Mouse (Mus musculus) midbrain, embryonic 11.5 days (tissue): ENCODE measurements around the gene S100pbp. TPM values are rescaled to one million over a fixed set of nuclear protein-coding genes. Genes with fewer than 3 reads are reported as not detected.

Source experiments
- ATAC-seq: fragments of 200-750 bp; cut with Nextera tagmentation; 2 replicates; pipeline ENCODE4 v1.8.0; 2017; ENCODE audit warnings: moderate TSS enrichment, moderate library complexity; ENCODE audit not compliant: low FRiP score
- DNase-seq: peaks from one replicate; pipeline ENCODE4 v3.0.0; 2015; ENCODE audit warnings: low spot score; ENCODE audit errors: missing footprints
- H3K27ac ChIP-seq: fragments of 300-500 bp; sonication (generic); 2 replicates; pipeline ENCODE4 v1.5.1; 2014; ENCODE audit warnings: low read depth, low read length
- H3K27me3 ChIP-seq: fragments of 300-500 bp; sonication (generic); 2 replicates; pipeline ENCODE4 v1.6.1; 2014; ENCODE audit warnings: mild to moderate bottlenecking, low read length, moderate library complexity, mixed read lengths; ENCODE audit not compliant: control insufficient read depth, insufficient read depth
- H3K36me3 ChIP-seq: fragments of 300-500 bp; sonication (generic); 2 replicates; pipeline ENCODE4 v1.6.1; 2014; ENCODE audit warnings: mild to moderate bottlenecking, low read length, moderate library complexity, mixed read lengths; ENCODE audit not compliant: control insufficient read depth, insufficient read depth
- H3K4me1 ChIP-seq: fragments of 300-500 bp; sonication (generic); 2 replicates; pipeline ENCODE4 v1.6.1; 2014; ENCODE audit warnings: low read length; ENCODE audit not compliant: control insufficient read depth, insufficient read depth
- H3K4me2 ChIP-seq: fragments of 300-500 bp; sonication (generic); 2 replicates; pipeline ENCODE4 v1.6.1; 2014; ENCODE audit warnings: mild to moderate bottlenecking, moderate library complexity
- H3K4me3 ChIP-seq: fragments of 300-500 bp; sonication (generic); 2 replicates; pipeline ENCODE4 v1.5.1; 2014; ENCODE audit warnings: low read depth, low read length
- H3K9ac ChIP-seq: fragments of 300-500 bp; sonication (generic); 2 replicates; pipeline ENCODE4 v1.6.1; 2014; ENCODE audit warnings: low read length
- H3K9me3 ChIP-seq: fragments of 300-500 bp; sonication (generic); 2 replicates; pipeline ENCODE4 v1.6.1; 2016; ENCODE audit warnings: low read length; ENCODE audit not compliant: control insufficient read depth
- WGBS: fragments of 180-500 bp; shearing (Covaris S2); extraction: QIAGEN DNeasy Blood & Tissue Kit; methylation state at CpG from one replicate; pipeline ENCODE4 v1.1.7; 2014; 5-methylcytosine and 5-hydroxymethylcytosine counted together
- polyA plus RNA-seq: library from polyadenylated mRNA; unstranded; fragments of >200 nt; fragmentation: Nextera tagmentation; extraction: Ambion mirVana; gene quantifications from 2 replicates; pipeline ENCODE4 v1.2.1, GENCODE M21; 2014

Gene S100pbp
- polyA plus RNA-seq, 1 experiment from 2014 or later: 20.0 TPM

DNA sequence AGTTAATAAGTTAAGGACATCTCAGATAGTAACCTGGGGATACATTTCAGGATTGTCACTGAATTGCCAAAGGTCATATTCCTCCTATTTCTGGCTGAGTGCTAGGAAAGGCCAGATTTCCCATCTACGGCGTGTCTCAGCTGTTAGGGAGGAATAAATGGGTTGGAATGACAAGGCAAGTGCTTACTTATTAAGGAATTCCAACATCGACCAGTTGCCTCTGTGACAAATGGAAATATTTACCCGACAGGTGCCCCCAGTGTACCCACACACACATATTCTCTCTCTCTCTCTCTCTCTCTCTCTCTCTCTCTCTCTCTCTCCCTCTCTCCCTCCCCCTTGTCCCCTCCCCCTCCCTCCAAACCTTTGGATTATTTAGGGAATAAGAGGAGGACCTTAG lies 43.6 kb downstream of the S100pbp start:
- ATAC-seq: no peak
- Histone ChIP-seq H3K4me3 (no peak overlapping the region), H3K4me1 (no peaks in the 10 kb centered on the region; the same call in 1 of the 2 replicates), H3K27me3 (no peaks in the 10 kb centered on the region), H3K9ac (no peak overlapping the region), H3K9me3 (no peaks in the 10 kb centered on the region), H3K27ac (no peak overlapping the region), H3K36me3 (no peaks in the 10 kb centered on the region), H3K4me2 (no peak overlapping the region)
- WGBS: 86% methylated on average over 4 of the region's 4 CpGs
- peak; percentile 66 for DNase-seq

DNA sequence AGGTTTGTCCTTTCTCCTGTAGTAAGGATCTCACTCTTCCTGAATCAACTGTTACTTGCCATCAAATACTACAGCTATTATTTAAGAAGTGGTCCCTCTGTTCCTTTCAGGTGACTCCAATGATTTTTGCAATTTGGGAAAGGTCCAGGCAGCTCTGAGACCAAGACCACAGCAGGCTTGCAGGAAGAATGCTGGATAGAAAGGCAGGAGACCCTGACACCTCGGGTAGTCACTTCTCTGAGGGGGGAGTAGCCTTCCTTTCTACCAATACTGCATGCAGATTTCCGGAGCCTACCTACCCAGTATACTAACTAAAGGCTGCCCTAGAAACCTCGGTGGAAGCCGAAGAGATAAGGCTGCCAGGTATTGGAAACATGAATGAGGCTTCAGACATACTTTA lies 44.1 kb downstream of the S100pbp start:
- 75% methylated on average over 4 of the region's 4 CpGs for WGBS
- Histone ChIP-seq H3K4me1 (no peaks in the 10 kb centered on the region; the same call in 1 of the 2 replicates), H3K27me3 (no peaks in the 10 kb centered on the region), H3K9me3 (no peaks in the 10 kb centered on the region), H3K4me2 (no peak overlapping the region), H3K36me3 (no peaks in the 10 kb centered on the region), H3K27ac (no peak overlapping the region), H3K9ac (no peak overlapping the region), H3K4me3 (no peak overlapping the region)
- no peak for ATAC-seq
- peak; percentile 21 for DNase-seq

DNA sequence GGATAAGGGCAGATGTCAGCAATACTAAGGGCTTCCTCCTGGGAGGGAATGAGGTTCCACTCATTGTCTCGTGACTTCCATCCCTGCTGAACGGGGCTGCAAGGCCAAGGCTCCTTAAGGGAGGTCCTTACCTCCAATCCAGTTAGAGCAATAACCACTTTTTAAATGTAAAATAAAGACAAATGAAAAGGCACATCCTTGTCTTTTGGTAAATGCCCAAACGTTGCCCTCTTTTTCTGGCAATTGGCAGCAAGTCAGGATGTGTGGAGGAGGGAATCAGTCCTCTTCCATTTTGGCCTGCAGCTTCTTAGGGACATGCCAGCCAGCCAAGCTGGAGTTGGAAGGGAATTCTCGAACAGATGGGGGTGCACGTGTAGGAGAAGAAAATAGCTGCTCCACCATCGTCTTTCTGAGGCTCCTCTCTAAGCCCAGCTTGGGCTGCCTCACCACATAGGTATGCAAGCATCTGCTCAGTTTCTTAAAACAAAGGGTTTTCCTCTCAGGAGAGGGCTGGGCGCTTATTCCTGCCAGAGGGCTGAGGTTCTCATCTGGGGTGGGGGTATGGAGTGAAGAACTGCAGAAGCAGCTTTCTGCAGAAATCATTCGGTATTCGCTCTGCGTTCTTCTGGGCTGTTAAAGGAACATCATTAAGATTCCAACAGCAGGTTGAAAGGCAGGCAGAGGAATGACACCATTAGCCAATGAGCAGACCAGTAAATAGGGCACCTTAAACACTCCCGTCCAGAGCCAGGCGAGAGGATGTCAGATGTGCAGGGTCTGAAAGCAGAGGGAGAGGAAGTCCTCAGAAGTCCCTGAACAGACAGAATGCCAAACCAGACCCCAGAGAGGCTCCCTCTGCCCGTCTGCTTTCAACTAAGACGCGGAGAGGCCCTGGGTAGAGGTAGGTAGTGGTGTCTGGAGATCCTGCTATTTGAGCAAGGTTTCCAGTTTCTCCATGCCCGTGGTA lies 44.8 kb downstream of the S100pbp start:
- 73% methylated on average over 16 of the region's 16 CpGs for WGBS
- peak; percentile 77 for DNase-seq

DNA sequence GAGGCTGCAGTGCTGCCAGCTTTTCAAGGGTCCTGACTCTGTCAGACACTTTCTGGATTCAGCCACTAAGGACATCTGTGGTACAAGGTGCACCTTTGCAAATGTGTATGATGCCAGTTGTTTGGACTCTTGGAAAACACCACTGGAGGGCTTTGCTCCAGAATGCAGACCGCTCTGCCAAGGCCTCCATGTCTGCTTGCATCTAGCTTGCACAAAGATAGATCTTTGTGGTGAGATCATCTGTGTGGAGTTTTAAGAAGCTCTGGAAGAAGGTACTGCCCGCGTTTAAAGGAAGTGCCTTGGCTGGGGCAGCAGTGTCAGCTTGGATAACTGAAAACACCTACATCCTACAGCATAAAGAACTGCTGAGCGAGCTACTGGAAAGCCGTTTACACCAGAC lies 46.0 kb downstream of the S100pbp start:
- Histone ChIP-seq H3K9me3 (no peaks in the 10 kb centered on the region), H3K27ac (no peak overlapping the region), H3K27me3 (peaks cover 2% of the 10 kb centered on the region; the same call in 1 of the 2 replicates), H3K4me1 (no peaks in the 10 kb centered on the region; the same call in 1 of the 2 replicates), H3K9ac (no peak overlapping the region), H3K4me3 (no peak overlapping the region), H3K36me3 (no peaks in the 10 kb centered on the region), H3K4me2 (no peak overlapping the region)
- WGBS: 88% methylated on average over 5 of the region's 5 CpGs
- peak; percentile 64 for DNase-seq
- ATAC-seq: no peak

More for the DNA sequence above, 44.8 kb downstream of the S100pbp start:
- no peaks in the 10 kb centered on the region for H3K9me3 ChIP-seq
- ATAC-seq: no peak
- no peak overlapping the region for H3K27ac ChIP-seq
- no peaks in the 10 kb centered on the region for H3K36me3 ChIP-seq
- H3K4me2 ChIP-seq: no peak overlapping the region
- no peak overlapping the region for H3K4me3 ChIP-seq
- H3K4me1 ChIP-seq: no peaks in the 10 kb centered on the region; the same call in 1 of the 2 replicates
- no peaks in the 10 kb centered on the region for H3K27me3 ChIP-seq
- no peak overlapping the region for H3K9ac ChIP-seq

- ATAC-seq (no peak), DNase-seq (peak; percentile 79)
- Histone ChIP-seq H3K9ac (no peak overlapping the region), H3K4me2 (no peak overlapping the region), H3K4me3 (no peak overlapping the region), H3K4me1 (no peaks in the 10 kb centered on the region; the same call in 1 of the 2 replicates), H3K27ac (no peak overlapping the region), H3K36me3 (no peaks in the 10 kb centered on the region), H3K27me3 (peaks cover 11% of the 10 kb centered on the region), H3K9me3 (no peaks in the 10 kb centered on the region)
- WGBS: 87% methylated on average over 11 of the region's 11 CpGs
These were observed 47.0 kb downstream of the S100pbp start for GRCm38 (mm10) chr4:129142439-129143045.

DNA sequence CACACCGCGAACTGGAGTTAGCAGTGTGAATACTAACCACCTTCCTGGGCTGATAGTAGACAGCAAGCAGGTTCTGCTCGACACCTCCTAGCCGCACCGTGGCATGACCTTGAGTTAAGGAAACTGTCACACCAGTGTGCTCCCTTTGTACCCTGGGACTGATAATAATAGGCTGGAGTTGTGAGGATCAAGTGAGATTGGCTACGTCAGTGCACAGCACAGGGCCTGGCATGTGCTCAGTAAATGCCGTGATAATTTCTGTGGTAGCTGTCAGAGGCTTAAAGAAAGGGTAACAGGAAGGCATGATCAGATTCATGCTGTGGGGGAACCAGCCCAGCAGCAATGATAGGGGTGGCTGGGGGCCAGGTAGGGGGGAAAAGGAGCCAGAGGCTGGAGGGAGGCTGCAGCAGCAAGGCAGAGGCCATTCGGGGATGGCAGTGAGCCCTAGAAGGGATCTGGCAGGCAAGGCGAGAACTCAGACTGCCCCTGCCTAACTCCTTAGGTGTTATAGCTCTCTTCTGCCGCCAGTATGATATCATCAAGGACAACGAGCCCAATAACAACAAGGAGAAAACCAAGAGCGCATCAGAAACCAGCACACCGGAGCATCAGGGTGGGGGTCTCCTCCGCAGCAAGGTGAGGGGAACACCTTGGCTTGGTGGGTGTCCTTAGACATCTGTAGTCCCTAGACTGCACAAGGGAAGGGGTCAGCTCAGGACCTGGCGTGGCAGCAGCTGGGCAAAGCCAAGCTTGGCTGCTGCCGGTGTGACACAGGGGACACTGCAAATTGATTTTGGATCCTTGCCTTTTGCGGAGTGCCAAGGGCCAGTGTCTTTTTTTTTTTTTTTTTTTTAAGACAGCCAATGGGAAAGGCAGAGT lies 47.7 kb downstream of the S100pbp start:
- Histone ChIP-seq H3K4me3 (no peak overlapping the region), H3K27ac (no peak overlapping the region), H3K9ac (no peak overlapping the region), H3K4me2 (no peak overlapping the region), H3K27me3 (peaks cover 19% of the 10 kb centered on the region), H3K9me3 (no peaks in the 10 kb centered on the region), H3K4me1 (no peaks in the 10 kb centered on the region; the same call in 1 of the 2 replicates), H3K36me3 (no peaks in the 10 kb centered on the region)
- ATAC-seq: no peak
- WGBS: 85% methylated on average over 17 of the region's 17 CpGs
- DNase-seq: peak; percentile 74

- H3K4me1 ChIP-seq: no peaks in the 10 kb centered on the region; the same call in 1 of the 2 replicates
- no peak overlapping the region for H3K4me3 ChIP-seq
- no peaks in the 10 kb centered on the region for H3K36me3 ChIP-seq
- peaks cover 27% of the 10 kb centered on the region for H3K27me3 ChIP-seq
- ATAC-seq: no peak
- WGBS: 86% methylated on average over 4 of the region's 4 CpGs
- no peaks in the 10 kb centered on the region for H3K9me3 ChIP-seq
- peak; percentile 57 for DNase-seq
- H3K27ac ChIP-seq: no peak overlapping the region
- no peak overlapping the region for H3K9ac ChIP-seq
- no peak overlapping the region for H3K4me2 ChIP-seq
These were observed 48.7 kb downstream of the S100pbp start for GRCm38 (mm10) chr4:129140808-129141207.

DNA sequence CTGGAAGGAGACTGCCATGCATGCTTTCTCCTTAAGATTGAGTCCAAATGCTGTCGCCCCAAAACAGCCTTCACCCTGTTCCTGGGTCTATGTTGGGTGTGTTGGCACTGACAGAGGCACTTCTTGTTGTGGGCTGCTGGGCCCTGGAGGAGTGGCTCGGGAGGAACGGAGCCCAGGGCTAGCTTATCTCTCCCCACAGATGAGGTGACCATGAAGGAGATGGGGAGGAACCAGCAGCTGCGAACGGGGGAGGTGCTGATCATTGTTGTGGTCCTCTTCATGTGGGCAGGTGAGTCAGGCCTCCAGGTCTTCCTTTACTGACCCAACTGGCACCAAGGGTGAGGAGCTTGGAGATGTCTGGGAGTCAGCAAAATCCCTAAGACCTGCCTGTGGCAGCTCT lies 49.9 kb downstream of the S100pbp start:
- H3K27me3 ChIP-seq: peaks cover 34% of the 10 kb centered on the region
- H3K36me3 ChIP-seq: no peaks in the 10 kb centered on the region
- H3K4me2 ChIP-seq: no peak overlapping the region
- ATAC-seq (no peak), DNase-seq (peak; percentile 76)
- no peak overlapping the region for H3K9ac ChIP-seq
- no peak overlapping the region for H3K4me3 ChIP-seq
- no peaks in the 10 kb centered on the region for H3K9me3 ChIP-seq
- H3K4me1 ChIP-seq: peaks cover under 1% of the 10 kb centered on the region; the same call in 1 of the 2 replicates
- no peak overlapping the region for H3K27ac ChIP-seq
- 89% methylated on average over 5 of the region's 5 CpGs for WGBS
